Mouse (Mus musculus): ENCODE results near the gene Ppfia1. TPM values are rescaled to one million over a fixed set of nuclear protein-coding genes. Genes with fewer than 3 reads are reported as not detected.

Ppfia1 gene
- total and polyA plus RNA-seq, 3 experiments: 29.3 to 46.6 (median 41.3) TPM

DNA sequence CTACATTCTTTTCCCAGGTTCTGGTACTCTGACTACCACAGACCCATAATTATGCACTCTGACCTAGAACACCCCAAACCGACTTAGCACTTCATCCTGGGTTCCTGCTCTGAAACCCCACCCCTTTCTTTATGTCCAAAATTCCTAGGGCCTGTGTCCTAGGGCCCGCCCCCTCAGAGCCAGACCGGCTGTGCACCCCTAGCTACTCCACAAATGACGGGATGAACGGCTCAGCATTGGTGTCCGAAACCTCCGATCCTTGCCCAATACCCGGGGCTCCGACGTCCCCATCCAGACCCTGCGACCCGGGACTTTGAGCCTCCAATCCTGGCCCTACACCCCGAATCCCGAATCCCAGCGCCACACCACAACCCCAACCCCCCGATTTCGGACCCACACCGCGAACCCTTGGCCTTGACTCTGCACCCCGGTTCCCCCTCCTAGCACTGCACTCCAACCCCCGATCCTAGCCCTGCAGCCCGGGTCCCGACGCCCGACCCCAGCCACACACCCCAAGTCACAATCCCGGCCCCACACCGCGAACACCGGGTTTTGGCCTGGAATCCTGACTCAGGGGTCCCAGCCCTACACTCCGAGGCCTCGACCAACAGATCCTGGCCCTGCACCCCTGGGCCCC, 83.5 kb downstream of the Ppfia1 start:
- 0 out of 4 replicates have a peak, but pooled peaks cover 0 to 3% of the 10 kb centered on the region in 2 experiments for H3K4me1 ChIP-seq (ENCODE audit: control insufficient read depth in 1 of 2, insufficient read depth in 2 of 2)
- peaks cover 6% of the 10 kb centered on the region for H3K9me3 ChIP-seq (replicated peaks; ENCODE audit: low read length)
- in situ Hi-C loops (cut with MboI; ENCODE audit: low pct_ligation_motif_present, low pct_unique_long_range_greater_than_20kb, low sequenced_read_pairs): no loop called here

DNA sequence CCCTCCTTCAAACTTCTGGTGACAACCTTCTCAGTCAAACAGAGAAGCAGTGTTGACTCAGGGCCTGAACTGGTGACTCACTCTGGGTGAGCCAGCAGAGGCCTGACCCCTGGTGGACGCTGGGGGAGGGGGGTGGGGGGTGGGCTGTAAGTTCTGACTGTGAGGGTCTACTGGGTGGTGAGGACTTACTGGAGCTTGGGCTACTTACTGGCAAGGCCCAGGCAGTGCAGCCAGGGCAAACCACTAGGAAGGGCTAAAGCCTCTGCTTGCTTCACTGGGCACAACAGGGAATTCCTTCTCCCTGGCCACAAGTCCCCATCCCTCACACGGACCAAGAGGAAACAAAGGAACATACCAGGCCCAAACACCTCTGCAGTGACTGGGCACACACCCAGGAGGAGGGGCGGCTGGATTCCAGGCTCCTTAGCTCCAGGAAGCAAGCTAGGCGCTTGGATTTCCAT, 84.3 kb downstream of the Ppfia1 start:
- H3K36me3 ChIP-seq (replicated peaks in 1 of 2; ENCODE audit: control insufficient read depth in 1 of 2, insufficient read depth in 1 of 2, low read length in 1 of 2): no peaks in the 10 kb centered on the region
- no peak overlapping the region for H3K4me2 ChIP-seq (ENCODE audit: insufficient read depth, low read depth, poor library complexity, severe bottlenecking)
- H3K9ac ChIP-seq (ENCODE audit: insufficient read depth, low read depth): no peak overlapping the region
- no peak overlapping the region for H3K4me3 ChIP-seq (replicated peaks in 1 of 3; ENCODE audit: low read depth in 2 of 3, low read length in 2 of 3, poor library complexity in 1 of 3)
- H3K79me2 ChIP-seq (replicated peaks; ENCODE audit: control insufficient read depth, extremely low read depth, insufficient read depth, poor library complexity, severe bottlenecking): no peaks in the 10 kb centered on the region
- H3K9me3 ChIP-seq (replicated peaks; ENCODE audit: low read length): peaks cover 6% of the 10 kb centered on the region
- in situ Hi-C loops (cut with MboI; ENCODE audit: low pct_ligation_motif_present, low pct_unique_long_range_greater_than_20kb, low sequenced_read_pairs): no loop called here
- TF ChIP-seq SMC3 (IDR thresholded peaks at IDR 0.05; ENCODE audit: low read depth, low read length) (no peak), RAD21 (IDR thresholded peaks at IDR 0.05; ENCODE audit: low read depth, low read length) (no peak), KAT2A (IDR thresholded peaks at IDR 0.05; ENCODE audit: insufficient replicate concordance, low read length) (no peak), BHLHE40 (IDR thresholded peaks at IDR 0.05; ENCODE audit: low read depth, low read length) (no peak), ELF1 (IDR thresholded peaks at IDR 0.05; ENCODE audit: low read depth, low read length) (no peak), CTCF (conservative IDR thresholded peaks at IDR 0.05 in 1 of 2, IDR thresholded peaks at IDR 0.05 in 1 of 2; ENCODE audit: low read depth in 2 of 2, low read length in 2 of 2) (no peak), MEF2A (IDR thresholded peaks at IDR 0.05; ENCODE audit: borderline replicate concordance, low read depth, low read length) (no peak), USF2 (conservative IDR thresholded peaks at IDR 0.05; ENCODE audit: low read depth, low read length) (no peak), MAX (IDR thresholded peaks at IDR 0.05; ENCODE audit: low read length) (no peak), MAFK (IDR thresholded peaks at IDR 0.05; ENCODE audit: insufficient replicate concordance, low read length) (no peak), JUND (conservative IDR thresholded peaks at IDR 0.05; ENCODE audit: low read depth, low read length) (no peak), MAZ (IDR thresholded peaks at IDR 0.05; ENCODE audit: low read depth, low read length) (no peak), ZNF384 (IDR thresholded peaks at IDR 0.05; ENCODE audit: low read depth, low read length) (no peak), NRF1 (IDR thresholded peaks at IDR 0.05; ENCODE audit: low read depth, low read length) (no peak), SIN3A (IDR thresholded peaks at IDR 0.05; ENCODE audit: low read length) (no peak), ZMIZ1 (IDR thresholded peaks at IDR 0.05; ENCODE audit: low read depth, low read length) (no peak), EP300 (IDR thresholded peaks at IDR 0.05; ENCODE audit: low read length) (no peak), TBP (conservative IDR thresholded peaks at IDR 0.05; ENCODE audit: low read depth, low read length) (no peak)
- no peak for DNase-seq (ENCODE audit: extremely low read depth)
- H3K4me1 ChIP-seq (ENCODE audit: control insufficient read depth in 1 of 2, insufficient read depth in 2 of 2): 0 out of 4 replicates have a peak, but pooled peaks cover 0 to under 1% of the 10 kb centered on the region in 2 experiments
- dilution Hi-C loops (cut with MboI; ENCODE audit: extremely low pct_ligation_motif_present, extremely low pct_unique_long_range_greater_than_20kb, low sequenced_read_pairs): no loop called here
- H3K27me3 ChIP-seq (replicated peaks): peaks cover 24% of the 10 kb centered on the region
- no peak overlapping the region for H3K27ac ChIP-seq (ENCODE audit: insufficient read depth, low read depth)

More for the DNA sequence above, 83.5 kb downstream of the Ppfia1 start:
- dilution Hi-C loops (cut with MboI; ENCODE audit: extremely low pct_ligation_motif_present, extremely low pct_unique_long_range_greater_than_20kb, low sequenced_read_pairs): no loop called here
- Histone ChIP-seq H3K27ac (ENCODE audit: insufficient read depth, low read depth) (no peak overlapping the region), H3K36me3 (replicated peaks in 1 of 2; ENCODE audit: control insufficient read depth in 1 of 2, insufficient read depth in 1 of 2, low read length in 1 of 2) (no peaks in the 10 kb centered on the region), H3K4me3 (replicated peaks in 1 of 3; ENCODE audit: low read depth in 2 of 3, low read length in 2 of 3, poor library complexity in 1 of 3) (no peak overlapping the region), H3K9ac (ENCODE audit: insufficient read depth, low read depth) (no peak overlapping the region), H3K4me2 (ENCODE audit: insufficient read depth, low read depth, poor library complexity, severe bottlenecking) (no peak overlapping the region), H3K27me3 (replicated peaks) (peaks cover 22% of the 10 kb centered on the region), H3K79me2 (replicated peaks; ENCODE audit: control insufficient read depth, extremely low read depth, insufficient read depth, poor library complexity, severe bottlenecking) (no peaks in the 10 kb centered on the region)
- TF ChIP-seq JUND (conservative IDR thresholded peaks at IDR 0.05; ENCODE audit: low read depth, low read length): no peak
- no peak for TF ChIP-seq JUN (IDR thresholded peaks at IDR 0.05; ENCODE audit: insufficient read depth, low read depth, low read length)
- no peak for TF ChIP-seq GABPA (IDR thresholded peaks at IDR 0.05; ENCODE audit: insufficient replicate concordance, low read depth, low read length)
- TF ChIP-seq ZC3H11A (IDR thresholded peaks at IDR 0.05; ENCODE audit: low read depth, low read length): no peak
- no peak for TF ChIP-seq MAFK (IDR thresholded peaks at IDR 0.05; ENCODE audit: insufficient replicate concordance, low read length)
- no peak for TF ChIP-seq MAX (IDR thresholded peaks at IDR 0.05; ENCODE audit: low read length)
- TF ChIP-seq ZMIZ1 (IDR thresholded peaks at IDR 0.05; ENCODE audit: low read depth, low read length): no peak
- no peak for TF ChIP-seq SMC3 (IDR thresholded peaks at IDR 0.05; ENCODE audit: low read depth, low read length)
- no peak for TF ChIP-seq RAD21 (IDR thresholded peaks at IDR 0.05; ENCODE audit: low read depth, low read length)
- no peak for TF ChIP-seq ELF1 (IDR thresholded peaks at IDR 0.05; ENCODE audit: low read depth, low read length)
- no peak for TF ChIP-seq ZKSCAN1 (IDR thresholded peaks at IDR 0.05; ENCODE audit: borderline replicate concordance, low read depth, low read length)
- no peak for TF ChIP-seq POLR2A (IDR thresholded peaks at IDR 0.05; ENCODE audit: low read depth, low read length)
- TF ChIP-seq USF2 (conservative IDR thresholded peaks at IDR 0.05; ENCODE audit: low read depth, low read length): no peak
- TF ChIP-seq USF1 (IDR thresholded peaks at IDR 0.05; ENCODE audit: low read depth, low read length): no peak
- no peak for TF ChIP-seq CHD2 (IDR thresholded peaks at IDR 0.05; ENCODE audit: low read length)
- no peak for TF ChIP-seq IRF4 (IDR thresholded peaks at IDR 0.05; ENCODE audit: low read depth, low read length)
- TF ChIP-seq E2F4 (IDR thresholded peaks at IDR 0.05; ENCODE audit: insufficient replicate concordance, low read depth, low read length): no peak
- TF ChIP-seq CHD1 (IDR thresholded peaks at IDR 0.05; ENCODE audit: low read depth, low read length): no peak
- no peak for TF ChIP-seq HCFC1 (IDR thresholded peaks at IDR 0.05; ENCODE audit: low read depth, low read length)
- no peak for TF ChIP-seq MXI1 (IDR thresholded peaks at IDR 0.05; ENCODE audit: low read depth, low read length)
- DNase-seq (ENCODE audit: extremely low read depth): no peak
